Mouse (Mus musculus): ENCODE results near the gene Tent4a. TPM values are rescaled to one million over a fixed set of nuclear protein-coding genes. Genes with fewer than 3 reads are reported as not detected.
"Not testable (repeated sequence)": the region's sequence is repeated elsewhere in the genome, so short reads cannot be mapped to it uniquely, and the experiment has no call there.

The Tent4a gene
- polyA plus RNA-seq (2012), result 1.1 and 1.2 TPM in 2 replicates

DNA sequence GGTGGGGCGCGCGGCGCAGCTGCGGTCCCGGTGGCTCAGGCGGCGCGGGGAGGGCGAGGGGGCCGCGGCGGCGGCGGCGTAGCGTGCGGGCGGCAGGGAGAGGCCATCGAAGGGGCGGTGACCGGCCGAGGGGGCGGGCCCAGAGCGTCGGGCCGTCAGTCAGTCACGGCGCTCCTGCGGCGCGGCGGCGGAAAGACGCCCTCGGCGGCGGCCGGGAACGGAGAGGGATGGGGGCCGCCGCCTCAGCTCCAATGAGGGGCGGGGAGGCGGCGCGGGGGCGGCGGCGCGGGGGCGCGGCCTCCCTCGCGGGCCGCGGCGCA lies at the start of gene Tent4a:
Gene Tent4a (minus strand): TSS at position 284 of the 320 bp plus-strand sequence.
- H3K36me3 ChIP-seq (ENCODE audit: control insufficient read depth), result peaks cover 24% of the 10 kb centered on the region
- no peak for TF ChIP-seq TAL1 (IDR thresholded peaks at IDR 0.05; ENCODE audit: low read length)
- no peak for TF ChIP-seq GATA1 (IDR thresholded peaks at IDR 0.05; ENCODE audit: low read length)
- H3K27me3 ChIP-seq (ENCODE audit: control insufficient read depth), result no peaks in the 10 kb centered on the region
- H3K9me3 ChIP-seq (ENCODE audit: control insufficient read depth, low read length), result no peaks in the 10 kb centered on the region
- H3K4me1 ChIP-seq (ENCODE audit: control insufficient read depth), result peaks cover 66% of the 10 kb centered on the region
- peak within 1 kb of the TSS; percentile 98 for H3K4me3 ChIP-seq (replicated peaks)

DNA sequence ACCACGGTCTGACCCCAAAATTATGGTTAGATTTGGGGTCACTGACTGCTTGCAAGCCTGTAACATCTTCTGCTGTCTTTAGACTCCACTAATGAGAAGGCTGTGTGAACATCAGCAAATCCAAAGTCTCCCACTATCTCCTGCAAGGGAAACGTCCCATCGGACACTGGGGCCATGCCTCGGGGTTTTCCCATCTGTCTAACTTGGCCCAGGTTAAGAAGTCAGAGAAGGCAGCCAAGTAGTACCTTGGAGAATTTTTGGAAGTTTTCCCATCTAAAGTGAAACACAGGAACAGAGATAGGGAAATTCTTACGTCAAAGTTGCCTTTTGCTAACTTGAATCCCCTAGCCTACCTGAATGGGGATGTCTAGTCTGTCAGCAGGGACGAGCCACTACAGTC lies 49.2 kb upstream of the Tent4a start:
- Histone ChIP-seq H3K27me3 (ENCODE audit: control insufficient read depth) (no peaks in the 10 kb centered on the region), H3K4me3 (replicated peaks) (no peak overlapping the region), H3K9me3 (ENCODE audit: control insufficient read depth, low read length) (no peaks in the 10 kb centered on the region), H3K36me3 (ENCODE audit: control insufficient read depth) (no peaks in the 10 kb centered on the region), H3K4me1 (ENCODE audit: control insufficient read depth) (no peaks in the 10 kb centered on the region)
- TF ChIP-seq TAL1 (IDR thresholded peaks at IDR 0.05; ENCODE audit: low read length) (no peak), GATA1 (IDR thresholded peaks at IDR 0.05; ENCODE audit: low read length) (no peak)

DNA sequence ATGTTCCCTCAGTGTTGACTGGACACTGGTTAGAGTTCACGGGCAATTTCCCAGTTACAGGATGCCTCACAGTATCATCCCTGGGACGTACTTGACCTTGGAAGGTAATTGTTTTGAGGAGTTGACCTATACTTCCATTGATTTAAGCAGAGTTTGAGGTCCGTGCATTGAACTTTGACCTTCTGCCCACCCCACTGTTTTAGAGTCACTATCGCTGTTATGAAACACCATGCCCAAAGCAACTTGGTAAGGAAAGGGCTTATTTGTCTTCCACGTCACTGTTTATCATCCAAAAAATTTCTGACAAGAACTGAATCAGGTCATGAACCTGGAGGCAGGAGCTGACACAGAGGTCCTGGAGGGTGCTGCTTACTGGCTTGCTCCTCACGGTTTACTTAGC lies 48.0 kb upstream of the Tent4a start:
- Histone ChIP-seq H3K9me3 (ENCODE audit: control insufficient read depth, low read length) (no peaks in the 10 kb centered on the region), H3K4me1 (ENCODE audit: control insufficient read depth) (no peaks in the 10 kb centered on the region), H3K36me3 (ENCODE audit: control insufficient read depth) (no peaks in the 10 kb centered on the region), H3K27me3 (ENCODE audit: control insufficient read depth) (no peaks in the 10 kb centered on the region), H3K4me3 (replicated peaks) (no peak overlapping the region)
- TF ChIP-seq TAL1 (IDR thresholded peaks at IDR 0.05; ENCODE audit: low read length) (no peak), GATA1 (IDR thresholded peaks at IDR 0.05; ENCODE audit: low read length) (no peak)

DNA sequence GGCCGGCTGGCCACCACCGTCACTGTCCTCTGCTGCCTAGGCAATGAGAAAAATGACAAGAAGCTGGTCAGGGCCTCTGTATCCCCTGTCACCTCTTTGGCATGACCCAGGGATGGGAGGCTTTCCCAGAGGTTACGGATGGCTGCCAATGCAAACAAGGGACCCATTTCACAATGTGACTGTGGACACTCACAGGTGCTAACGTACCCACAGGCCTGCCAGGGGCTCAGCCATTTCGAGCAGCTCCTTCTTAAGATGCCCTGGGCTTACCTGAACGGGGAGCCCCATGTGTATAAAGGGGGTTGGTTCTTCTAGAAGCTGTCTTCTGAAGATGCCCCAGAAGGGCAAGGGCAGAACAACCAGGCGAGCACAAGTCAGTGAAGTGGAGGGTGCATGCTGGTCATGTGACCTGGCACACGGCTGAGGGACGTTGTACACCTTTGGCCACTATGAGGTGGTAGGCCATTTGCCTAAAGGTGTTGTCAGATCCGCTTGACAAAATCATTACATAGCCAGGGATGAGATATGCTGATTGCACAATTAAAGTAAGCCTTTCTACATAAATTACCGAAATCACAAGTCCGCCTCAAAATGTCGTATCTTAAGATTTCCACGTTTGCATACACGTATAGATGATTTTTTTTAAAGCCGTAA lies 42.9 kb upstream of the Tent4a start:
- no peaks in the 10 kb centered on the region for H3K27me3 ChIP-seq (ENCODE audit: control insufficient read depth)
- H3K4me1 ChIP-seq (ENCODE audit: control insufficient read depth), result no peaks in the 10 kb centered on the region
- H3K36me3 ChIP-seq (ENCODE audit: control insufficient read depth), result no peaks in the 10 kb centered on the region
- H3K4me3 ChIP-seq (replicated peaks), result no peak overlapping the region
- H3K9me3 ChIP-seq (ENCODE audit: control insufficient read depth, low read length), result no peaks in the 10 kb centered on the region
- no peak for TF ChIP-seq GATA1 (IDR thresholded peaks at IDR 0.05; ENCODE audit: low read length)
- no peak for TF ChIP-seq TAL1 (IDR thresholded peaks at IDR 0.05; ENCODE audit: low read length)

DNA sequence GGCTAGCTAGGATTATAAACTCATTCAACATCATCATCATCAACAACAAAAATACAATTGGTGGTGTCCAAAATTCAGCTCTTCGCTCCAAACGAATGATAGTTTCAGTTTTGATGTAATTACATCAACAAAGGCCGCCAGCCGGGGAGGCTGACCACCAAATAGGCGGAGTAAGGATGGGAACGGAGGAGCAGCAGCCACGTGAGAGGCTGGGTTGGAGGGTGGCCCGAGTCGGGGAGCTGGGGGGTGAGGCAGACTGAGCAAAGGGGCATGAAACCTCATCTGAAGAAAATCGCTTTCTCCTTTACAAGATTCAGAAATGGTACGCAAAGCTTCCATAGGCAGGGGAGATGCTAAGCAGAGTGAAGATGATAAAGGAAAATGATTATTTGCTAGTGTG lies 42.3 kb upstream of the Tent4a start:
- Histone ChIP-seq H3K4me3 (replicated peaks) (no peak overlapping the region), H3K9me3 (ENCODE audit: control insufficient read depth, low read length) (no peaks in the 10 kb centered on the region), H3K4me1 (ENCODE audit: control insufficient read depth) (no peaks in the 10 kb centered on the region), H3K27me3 (ENCODE audit: control insufficient read depth) (no peaks in the 10 kb centered on the region), H3K36me3 (ENCODE audit: control insufficient read depth) (no peaks in the 10 kb centered on the region)
- no peak for TF ChIP-seq GATA1 (IDR thresholded peaks at IDR 0.05; ENCODE audit: low read length)

DNA sequence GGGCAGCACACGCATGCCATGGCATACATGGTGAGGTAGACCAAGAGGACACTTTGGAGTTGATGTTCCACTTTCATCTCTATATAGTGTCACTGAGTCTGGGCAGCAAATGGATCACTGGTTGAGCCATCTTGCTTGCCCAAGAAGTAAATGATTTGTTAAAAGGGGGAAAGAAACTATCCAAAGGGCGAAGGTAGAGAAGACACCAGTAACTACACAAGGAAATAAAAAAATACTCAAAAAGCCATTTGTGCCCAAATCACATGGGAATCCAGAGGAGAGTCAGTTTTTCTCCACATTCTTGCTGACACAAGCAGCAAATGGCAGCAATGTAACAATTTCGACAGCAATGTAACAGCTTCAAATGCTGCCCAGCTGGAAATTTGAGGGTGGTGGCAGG lies 38.2 kb upstream of the Tent4a start:
- Histone ChIP-seq H3K4me1 (ENCODE audit: control insufficient read depth) (no peaks in the 10 kb centered on the region), H3K9me3 (ENCODE audit: control insufficient read depth, low read length) (no peaks in the 10 kb centered on the region), H3K27me3 (ENCODE audit: control insufficient read depth) (no peaks in the 10 kb centered on the region), H3K4me3 (replicated peaks) (no peak overlapping the region), H3K36me3 (ENCODE audit: control insufficient read depth) (no peaks in the 10 kb centered on the region)
- no peak for TF ChIP-seq GATA1 (IDR thresholded peaks at IDR 0.05; ENCODE audit: low read length)
- TF ChIP-seq TAL1 (IDR thresholded peaks at IDR 0.05; ENCODE audit: low read length), result no peak

DNA sequence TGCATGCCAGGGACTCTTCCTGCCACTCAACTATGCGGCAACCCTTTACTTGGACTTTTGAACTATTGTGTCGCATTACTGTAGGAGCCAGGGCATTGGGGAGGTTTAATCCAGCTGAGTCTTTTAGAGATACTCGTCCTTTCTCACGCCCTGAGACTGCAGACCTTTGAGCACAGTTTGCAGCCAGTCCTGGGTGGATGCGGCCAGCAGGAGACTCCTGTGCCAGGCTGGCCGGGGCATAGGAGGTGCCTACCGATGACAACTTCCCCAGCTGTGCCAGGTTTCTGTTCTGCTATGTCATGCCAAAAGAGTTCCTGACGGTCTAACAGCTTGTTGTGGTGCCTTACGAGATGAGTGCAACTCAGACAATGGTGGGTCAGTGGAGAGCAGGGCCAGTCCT lies 34.8 kb upstream of the Tent4a start:
- no peaks in the 10 kb centered on the region for H3K4me1 ChIP-seq (ENCODE audit: control insufficient read depth)
- H3K4me3 ChIP-seq (replicated peaks), result no peak overlapping the region
- no peak for TF ChIP-seq GATA1 (IDR thresholded peaks at IDR 0.05; ENCODE audit: low read length)
- no peak for TF ChIP-seq TAL1 (IDR thresholded peaks at IDR 0.05; ENCODE audit: low read length)
- no peaks in the 10 kb centered on the region for H3K27me3 ChIP-seq (ENCODE audit: control insufficient read depth)
- no peaks in the 10 kb centered on the region for H3K36me3 ChIP-seq (ENCODE audit: control insufficient read depth)
- no peaks in the 10 kb centered on the region for H3K9me3 ChIP-seq (ENCODE audit: control insufficient read depth, low read length)

DNA sequence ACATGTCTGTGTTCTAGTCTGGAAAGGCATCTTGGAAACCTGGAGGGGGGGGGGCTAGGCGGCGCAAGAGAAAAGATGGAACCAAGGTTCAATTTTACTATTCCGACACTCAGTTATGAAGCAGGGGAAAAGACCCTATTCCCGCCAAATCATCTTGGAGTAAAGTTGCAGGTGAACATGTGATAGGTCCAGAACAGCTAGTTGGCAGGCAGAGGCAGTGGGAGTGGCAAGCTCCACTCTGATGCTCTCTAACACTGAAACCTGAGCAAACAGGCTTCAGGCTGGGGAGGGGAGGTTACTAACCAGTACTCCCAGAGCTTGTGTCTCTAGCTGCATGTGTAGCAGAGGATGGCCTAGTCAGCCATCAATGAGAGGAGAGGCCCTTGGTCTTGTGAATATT lies 31.0 kb upstream of the Tent4a start:
- H3K4me1 ChIP-seq (ENCODE audit: control insufficient read depth); H3K9me3 ChIP-seq (ENCODE audit: control insufficient read depth, low read length); H3K36me3 ChIP-seq (ENCODE audit: control insufficient read depth); H3K4me3 ChIP-seq (replicated peaks); H3K27me3 ChIP-seq (ENCODE audit: control insufficient read depth): not testable (repeated sequence)

DNA sequence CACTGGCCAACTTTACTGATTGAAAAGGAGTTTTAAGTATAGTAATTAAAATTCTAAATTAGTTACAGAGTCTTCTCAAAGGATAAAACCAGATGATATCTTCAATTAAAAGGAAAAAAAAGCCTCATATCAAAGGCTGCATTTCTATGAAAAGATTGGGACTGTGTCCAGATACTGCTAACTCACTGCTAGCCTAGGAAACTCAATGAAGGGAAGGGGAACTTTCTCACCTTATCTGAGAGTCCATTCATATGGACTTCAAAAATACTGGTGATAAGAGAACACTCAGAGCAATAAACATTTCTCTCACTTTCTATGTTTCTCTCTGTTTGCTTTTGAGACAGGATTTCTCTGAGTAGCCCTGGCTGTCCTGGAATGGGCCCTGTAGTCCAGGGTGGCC lies 30.2 kb upstream of the Tent4a start:
- Histone ChIP-seq H3K4me1 (ENCODE audit: control insufficient read depth) (peaks cover 2% of the 10 kb centered on the region; the same call in 1 of the 2 replicates), H3K36me3 (ENCODE audit: control insufficient read depth) (no peaks in the 10 kb centered on the region), H3K4me3 (replicated peaks) (no peak overlapping the region), H3K27me3 (ENCODE audit: control insufficient read depth) (no peaks in the 10 kb centered on the region), H3K9me3 (ENCODE audit: control insufficient read depth, low read length) (no peaks in the 10 kb centered on the region)
- TF ChIP-seq GATA1 (IDR thresholded peaks at IDR 0.05; ENCODE audit: low read length) (no peak), TAL1 (IDR thresholded peaks at IDR 0.05; ENCODE audit: low read length) (no peak)

DNA sequence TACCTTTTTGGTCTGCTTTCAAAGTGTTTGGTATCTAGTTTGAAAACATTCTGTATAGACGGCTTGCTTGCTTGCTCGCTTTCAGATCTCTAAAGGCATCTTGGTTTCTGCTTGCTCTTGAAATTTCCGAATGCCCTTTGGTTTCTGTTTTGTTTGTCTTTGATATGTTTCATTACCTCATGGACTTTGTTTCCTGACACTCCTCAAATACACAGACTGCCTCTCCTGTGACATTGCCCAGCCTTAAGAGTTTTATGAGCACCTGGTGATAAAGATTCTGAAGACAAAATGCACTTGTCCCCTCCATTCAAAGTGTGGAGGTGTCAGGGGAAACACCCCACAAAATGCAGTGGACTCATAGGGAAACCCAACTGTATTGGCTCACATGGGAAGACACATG lies 29.5 kb upstream of the Tent4a start:
- no peak overlapping the region for H3K4me3 ChIP-seq (replicated peaks)
- no peaks in the 10 kb centered on the region for H3K36me3 ChIP-seq (ENCODE audit: control insufficient read depth)
- H3K4me1 ChIP-seq (ENCODE audit: control insufficient read depth), result peaks cover 3% of the 10 kb centered on the region; the same call in 1 of the 2 replicates
- H3K27me3 ChIP-seq (ENCODE audit: control insufficient read depth), result no peaks in the 10 kb centered on the region
- no peaks in the 10 kb centered on the region for H3K9me3 ChIP-seq (ENCODE audit: control insufficient read depth, low read length)
- no peak for TF ChIP-seq GATA1 (IDR thresholded peaks at IDR 0.05; ENCODE audit: low read length)
- TF ChIP-seq TAL1 (IDR thresholded peaks at IDR 0.05; ENCODE audit: low read length), result no peak
